Mouse (Mus musculus) bone marrow, adult 2 months (tissue): ENCODE results near the gene Ntn1. TPM values are rescaled to one million over a fixed set of nuclear protein-coding genes. Genes with fewer than 3 reads are reported as not detected.

Source experiments
- H3K27ac ChIP-seq: fragments of 200-500 bp; 2 replicates; pipeline ENCODE4 v1.5.1; 2012; ENCODE audit warnings: low read depth, mild to moderate bottlenecking, control low read depth, inconsistent platforms, low read length; ENCODE audit not compliant: control insufficient read depth, poor library complexity, insufficient read depth
- H3K4me1 ChIP-seq: fragments of 200-500 bp; 2 replicates; pipeline ENCODE4 v1.6.1; 2011; ENCODE audit warnings: low read length; ENCODE audit not compliant: control insufficient read depth, insufficient read depth
- H3K4me3 ChIP-seq: fragments of 200-500 bp; replicated peaks from 2 replicates; pipeline ENCODE3; 2011; ENCODE audit warnings: mild to moderate bottlenecking, low read depth, low read length, control low read depth; ENCODE audit not compliant: control insufficient read depth
- CTCF ChIP-seq: fragments of 200-500 bp; IDR thresholded peaks from 2 replicates; pipeline ENCODE4 v1.5.1; 2011; ENCODE audit warnings: low read length, control low read depth; ENCODE audit not compliant: control insufficient read depth, insufficient read depth
- POLR2A ChIP-seq: fragments of 200-500 bp; IDR thresholded peaks from 2 replicates; pipeline ENCODE4 v1.6.1; 2011; ENCODE audit warnings: low read depth, mild to moderate bottlenecking, control low read depth, low read length, borderline replicate concordance; ENCODE audit not compliant: control insufficient read depth
- WGBS: fragments of 180-500 bp; shearing (Covaris S2); methylation state at CpG from one replicate; pipeline ENCODE4 v1.1.7; 2018; 5-methylcytosine and 5-hydroxymethylcytosine counted together
- polyA plus RNA-seq: library from polyadenylated mRNA; stranded (reverse); fragments of >200 nt; gene quantifications from 2 replicates; pipeline ENCODE4 v1.2.4, GENCODE M21; 2011; ENCODE audit warnings: low replicate concordance; ENCODE audit not compliant: missing spikeins, insufficient read depth, insufficient read length

Gene Ntn1
- polyA plus RNA-seq, 1 experiment = 0.72 TPM

DNA sequence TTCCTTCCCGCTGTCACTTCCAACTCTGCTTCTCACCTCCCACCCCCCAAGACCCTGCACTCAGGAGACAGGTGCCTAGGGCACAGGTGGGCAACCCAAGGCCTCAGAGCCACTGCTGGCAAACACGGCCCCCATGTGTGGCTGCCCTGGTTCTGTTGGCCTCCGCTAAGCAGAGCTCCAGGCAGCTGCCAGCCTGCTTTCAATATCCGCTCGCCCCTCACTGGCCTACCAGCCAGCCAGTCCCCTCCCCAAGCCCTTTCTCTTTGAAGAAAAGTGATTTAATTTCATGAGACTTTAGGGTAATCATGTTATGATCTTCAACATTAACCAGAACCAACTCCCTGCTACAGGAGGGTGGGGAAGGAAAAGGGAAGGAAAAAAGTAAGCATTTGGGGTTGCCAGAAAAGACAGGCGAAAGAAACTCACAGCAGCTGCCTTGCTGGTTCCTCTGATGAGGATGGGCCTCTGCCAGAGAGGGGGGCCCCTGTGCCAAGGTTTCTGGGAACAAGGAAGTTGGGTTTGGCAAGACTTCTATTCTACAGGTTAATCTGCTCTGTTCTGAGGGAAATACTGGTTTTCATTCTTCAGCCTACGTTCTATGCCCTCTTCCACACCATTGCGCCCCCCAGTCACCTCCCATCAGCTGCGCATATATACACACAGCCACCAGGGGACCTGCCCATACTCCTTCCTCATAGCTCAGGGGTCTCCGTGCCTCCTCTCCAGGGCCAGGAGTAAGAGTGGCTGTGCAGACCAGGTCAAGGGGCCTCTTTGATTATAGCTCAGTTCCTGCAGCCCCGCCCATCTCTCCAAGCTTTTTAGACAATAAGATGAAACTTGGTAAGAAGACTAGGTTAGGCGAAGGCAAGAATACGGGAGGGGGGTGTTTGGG, 59.3 kb downstream of the Ntn1 start:
- H3K27ac ChIP-seq = no peak overlapping the region
- TF ChIP-seq CTCF (no peak), POLR2A (no peak)
- no peak overlapping the region for H3K4me3 ChIP-seq
- H3K4me1 ChIP-seq = no peaks in the 10 kb centered on the region
- 58% methylated on average over 13 of the region's 13 CpGs for WGBS

DNA sequence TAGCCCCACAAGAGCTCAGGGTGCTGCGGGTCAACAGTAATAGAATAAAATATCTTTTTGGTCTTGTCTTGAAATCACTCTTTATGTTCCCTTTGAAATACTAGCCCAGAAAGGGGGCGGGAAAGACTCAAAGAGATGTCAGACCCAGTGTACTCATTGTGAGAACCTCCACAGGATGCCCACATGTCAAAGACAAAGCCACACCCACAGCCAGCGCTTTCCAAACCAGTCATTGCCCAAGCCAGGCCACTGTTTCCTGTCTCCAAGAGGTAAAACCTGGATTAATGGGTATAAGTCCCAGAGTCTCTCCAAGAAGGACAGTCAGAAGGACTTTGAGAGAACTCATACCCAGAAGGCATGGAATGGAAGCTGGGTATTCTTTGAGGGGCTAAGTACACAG, 60.3 kb downstream of the Ntn1 start:
- H3K27ac ChIP-seq = no peak overlapping the region
- no peak overlapping the region for H3K4me3 ChIP-seq
- TF ChIP-seq POLR2A = no peak
- no peak for TF ChIP-seq CTCF
- WGBS = 66% methylated on average over 3 of the region's 3 CpGs
- no peaks in the 10 kb centered on the region for H3K4me1 ChIP-seq

DNA sequence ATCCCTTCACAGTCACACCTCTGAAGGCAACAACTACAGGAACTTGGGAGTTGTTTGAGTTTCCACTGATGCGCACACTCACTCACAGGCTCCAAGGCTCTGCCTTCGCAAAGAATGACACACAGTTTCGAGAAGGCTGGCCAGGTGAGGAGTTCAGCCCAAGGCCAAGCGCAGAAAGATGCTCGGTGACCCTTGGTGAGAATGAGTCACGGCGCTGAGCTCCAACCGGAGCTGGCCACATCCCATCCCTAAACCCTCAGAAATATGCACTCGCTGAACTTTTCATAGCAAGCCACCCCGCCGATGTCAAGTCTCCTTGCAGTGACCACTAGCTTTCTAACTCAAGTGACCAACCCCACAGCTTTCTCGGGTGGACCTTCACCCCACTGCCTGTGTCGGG, 60.8 kb downstream of the Ntn1 start:
- Histone ChIP-seq H3K4me1 (no peaks in the 10 kb centered on the region), H3K27ac (no peak overlapping the region), H3K4me3 (no peak overlapping the region)
- whole genome bisulfite sequencing = 85% methylated on average over 13 of the region's 13 CpGs
- no peak for TF ChIP-seq POLR2A

DNA sequence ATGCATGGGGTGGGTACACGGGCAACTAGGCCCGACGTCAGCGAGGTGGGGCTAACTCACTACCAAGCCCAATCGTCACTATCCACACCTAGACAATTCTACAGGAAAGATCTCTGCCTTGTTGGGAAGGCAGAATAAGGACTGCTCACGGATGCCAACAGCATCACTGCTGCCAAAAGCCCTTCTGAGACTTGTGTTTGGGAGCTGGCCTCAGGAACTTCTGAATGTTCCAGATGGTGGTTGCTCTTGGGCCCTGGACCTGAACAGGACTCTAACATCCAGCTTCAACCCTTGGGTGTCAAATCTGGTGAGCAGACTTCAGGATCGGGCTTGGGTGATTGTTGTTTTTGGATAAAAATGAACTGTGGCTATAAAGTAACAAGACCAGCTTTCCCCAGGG, 61.3 kb downstream of the Ntn1 start:
- Histone ChIP-seq H3K4me1 (no peaks in the 10 kb centered on the region), H3K4me3 (no peak overlapping the region), H3K27ac (no peak overlapping the region)
- WGBS = 75% methylated on average over 7 of the region's 7 CpGs
- no peak for TF ChIP-seq POLR2A
- TF ChIP-seq CTCF = no peak

DNA sequence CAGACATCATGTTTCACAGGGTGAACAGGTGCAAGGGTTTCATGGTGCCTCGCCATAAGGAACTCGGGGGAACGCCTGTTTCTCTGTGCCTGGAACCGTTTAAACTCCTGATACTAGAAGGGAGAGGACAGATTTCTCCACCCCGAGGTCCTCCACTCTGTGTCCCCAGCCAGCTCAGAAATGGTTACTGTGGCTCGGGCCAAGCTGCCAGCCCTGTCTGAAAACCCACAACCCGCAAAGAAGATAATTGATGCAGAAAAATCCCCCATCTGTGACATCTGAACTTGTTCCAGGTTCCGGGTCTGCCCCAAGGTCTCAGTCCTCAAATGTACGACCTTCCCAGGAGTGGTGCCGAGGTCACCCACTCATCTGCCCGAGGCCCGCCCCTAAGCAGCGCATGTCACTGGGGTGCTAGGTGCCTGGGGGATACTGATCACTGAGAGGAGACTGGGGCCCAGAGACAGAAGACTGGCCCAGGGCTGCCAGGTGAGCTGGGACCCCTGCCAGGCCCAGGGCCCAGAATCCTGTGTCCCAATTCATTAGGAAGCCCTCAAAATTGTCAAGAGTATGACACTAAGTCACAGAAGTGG, 68.9 kb downstream of the Ntn1 start:
- Histone ChIP-seq H3K27ac (no peak overlapping the region), H3K4me1 (no peaks in the 10 kb centered on the region), H3K4me3 (no peak overlapping the region)
- 78% methylated on average over 13 of the region's 13 CpGs for WGBS
- no peak for TF ChIP-seq POLR2A
- no peak for TF ChIP-seq CTCF

GRCm38 (mm10) chr11:68331117-68331437, 69.5 kb downstream of the Ntn1 start:
- H3K4me3 ChIP-seq = no peak overlapping the region
- H3K4me1 ChIP-seq = no peaks in the 10 kb centered on the region
- TF ChIP-seq POLR2A (no peak), CTCF (no peak)
- WGBS = 81% methylated on average over 6 of the region's 6 CpGs
- no peak overlapping the region for H3K27ac ChIP-seq

DNA sequence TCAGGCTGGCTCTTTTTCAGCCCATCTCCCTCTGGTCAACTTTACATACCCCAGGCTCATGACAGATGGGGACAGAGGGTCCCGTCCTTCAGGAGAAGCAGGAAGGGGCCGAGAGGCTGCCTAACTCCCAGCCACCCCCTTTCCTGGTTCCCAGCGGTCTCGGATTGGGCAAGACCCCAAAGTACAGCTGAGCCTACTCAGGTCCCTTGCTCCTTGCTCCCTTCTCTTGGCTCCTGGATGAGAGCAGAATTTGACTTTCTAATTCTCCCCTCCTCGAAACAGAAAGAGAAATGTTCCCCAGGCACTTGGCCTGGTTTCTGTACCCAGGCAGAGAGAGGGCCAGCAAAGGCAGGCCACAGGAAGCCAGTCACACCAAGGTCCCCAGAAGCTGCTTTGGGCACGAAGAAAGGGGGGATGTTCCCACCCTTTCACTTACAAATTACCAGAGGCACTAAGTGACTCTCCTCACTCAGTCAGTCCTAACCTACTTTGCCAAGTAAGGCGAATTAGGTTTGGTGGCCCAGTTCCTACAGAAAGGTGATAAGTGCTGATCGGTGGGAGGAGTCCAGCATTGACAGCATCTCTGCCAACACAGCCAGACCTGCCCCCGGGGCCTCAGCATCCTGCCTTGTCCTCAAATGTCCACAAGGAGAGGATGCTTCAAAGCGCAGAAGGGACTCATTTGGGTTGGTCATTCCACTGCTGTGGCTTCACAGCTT, 70.1 kb downstream of the Ntn1 start:
- 68% methylated on average over 10 of the region's 10 CpGs for WGBS
- no peak overlapping the region for H3K4me3 ChIP-seq
- H3K4me1 ChIP-seq = no peaks in the 10 kb centered on the region
- TF ChIP-seq POLR2A = no peak
- no peak for TF ChIP-seq CTCF
- H3K27ac ChIP-seq = no peak overlapping the region

DNA sequence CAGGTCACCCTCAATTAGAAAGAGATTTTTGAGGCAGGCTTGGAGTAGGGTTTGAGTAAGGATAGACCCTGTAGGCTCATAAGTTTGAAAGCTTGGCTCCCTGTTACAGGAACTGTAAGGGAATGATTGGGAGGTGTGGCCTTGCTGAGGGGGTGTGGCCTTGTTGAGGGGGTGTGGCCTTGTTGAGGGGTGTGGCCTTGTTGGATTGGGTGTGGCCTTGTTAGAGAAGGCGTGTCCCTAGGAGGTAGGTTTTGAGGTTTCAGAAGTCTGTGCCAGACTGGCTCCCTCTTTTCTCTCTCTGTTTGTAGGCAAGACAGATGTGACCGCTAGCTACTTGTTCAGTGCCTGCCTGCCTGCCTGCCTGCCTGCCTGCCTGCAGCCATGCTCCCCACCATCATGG, 75.8 kb downstream of the Ntn1 start:
- TF ChIP-seq CTCF (no peak), POLR2A (no peak)
- Histone ChIP-seq H3K4me1 (no peaks in the 10 kb centered on the region), H3K27ac (no peak overlapping the region), H3K4me3 (no peak overlapping the region)
- 79% methylated on average over 2 of the region's 2 CpGs for WGBS
